Mouse (Mus musculus): ENCODE results near the gene Gm13040. TPM values are rescaled to one million over a fixed set of nuclear protein-coding genes. Genes with fewer than 3 reads are reported as not detected.
"Not testable (repeated sequence)": the region's sequence is repeated elsewhere in the genome, so short reads cannot be mapped to it uniquely, and the experiment has no call there.

Gm13040 gene
- not detected in 2 replicates for polyA plus RNA-seq (2015; fragmentation: Nextera tagmentation; extraction: Ambion mirVana)

GRCm38 (mm10) chr4:143535654-143536053 lies at the start of gene Gm13040:
Gm13040 (plus strand) TSS chr4:143535954.
- H3K9me3 ChIP-seq; H3K36me3 ChIP-seq; H3K4me1 ChIP-seq; H3K27ac ChIP-seq (replicated peaks); H3K4me3 ChIP-seq; H3K9ac ChIP-seq; ATAC-seq (ENCODE audit: extremely low read depth, insufficient number of reproducible peaks, low FRiP score, low TSS enrichment); H3K4me2 ChIP-seq; H3K27me3 ChIP-seq (replicated peaks): not testable (repeated sequence)
- no CpG with 5 or more reads among the region's 3 CpGs for WGBS

GRCm38 (mm10) chr4:143511043-143511442 lies 24.7 kb upstream of the Gm13040 start, which contains the start of gene Gm13043:
Gm13043 (plus strand) TSS chr4:143511343.
- no peak for ATAC-seq (ENCODE audit: extremely low read depth, insufficient number of reproducible peaks, low FRiP score, low TSS enrichment)
- no peaks in the 10 kb centered on the region for H3K36me3 ChIP-seq

GRCm38 (mm10) chr4:143551400-143551799 lies 15.6 kb downstream of the Gm13040 start, which contains the start of the genes BC080695 and Gm13057:
BC080695 (plus strand) TSS chr4:143551700.
Gm13057 (plus strand) TSS chr4:143551709.
- H3K27ac ChIP-seq (replicated peaks); H3K9ac ChIP-seq; ATAC-seq (ENCODE audit: extremely low read depth, insufficient number of reproducible peaks, low FRiP score, low TSS enrichment); H3K4me2 ChIP-seq; H3K4me1 ChIP-seq; H3K36me3 ChIP-seq; H3K9me3 ChIP-seq; H3K4me3 ChIP-seq; H3K27me3 ChIP-seq (replicated peaks): not testable (repeated sequence)
- no CpG with 5 or more reads among the region's 3 CpGs for WGBS

More at GRCm38 (mm10) chr4:143511043-143511442, 24.7 kb upstream of the Gm13040 start, which contains the start of gene Gm13043:
- 70% methylated on average over 3 of the region's 3 CpGs for WGBS
- no peaks in the 10 kb centered on the region for H3K4me1 ChIP-seq
- H3K27me3 ChIP-seq (replicated peaks), result no peaks in the 10 kb centered on the region
- no peak within 1 kb of the TSS for H3K4me2 ChIP-seq
- 0 out of 2 replicates have a peak, but pooled peaks cover 3% of the 10 kb centered on the region for H3K9me3 ChIP-seq
- H3K4me3 ChIP-seq, result no peak within 1 kb of the TSS
- H3K9ac ChIP-seq, result no peak within 1 kb of the TSS
- no peak within 1 kb of the TSS for H3K27ac ChIP-seq (replicated peaks)

Other genes with a start within 250 kb of the Gm13040 start
- gene Pdpn, start 236.4 kb upstream of the Gm13040 start, polyA plus RNA-seq (2015; fragmentation: Nextera tagmentation; extraction: Ambion mirVana), result 25.4 and 28.0 TPM in 2 replicates
- 0.17 and 0.40 TPM in 2 replicates for gene Lrrc38, start 186.2 kb upstream of the Gm13040 start, polyA plus RNA-seq (2015; fragmentation: Nextera tagmentation; extraction: Ambion mirVana)
- not detected in 2 replicates for gene Pramel1, start 141.5 kb upstream of the Gm13040 start, polyA plus RNA-seq (2015; fragmentation: Nextera tagmentation; extraction: Ambion mirVana)
- gene Pramef8, start 123.5 kb upstream of the Gm13040 start, polyA plus RNA-seq (2015; fragmentation: Nextera tagmentation; extraction: Ambion mirVana), result 11.0 and 13.2 TPM in 2 replicates
- not detected in 2 replicates for gene Oog4, start 85.6 kb upstream of the Gm13040 start, polyA plus RNA-seq (2015; fragmentation: Nextera tagmentation; extraction: Ambion mirVana)
- gene Gm13043, start 24.6 kb upstream of the Gm13040 start, polyA plus RNA-seq (2015; fragmentation: Nextera tagmentation; extraction: Ambion mirVana), result not detected in 2 replicates
- gene BC080695, start 15.7 kb downstream of the Gm13040 start, polyA plus RNA-seq (2015; fragmentation: Nextera tagmentation; extraction: Ambion mirVana), result not detected in 2 replicates
- not detected in 2 replicates for gene Gm13057, start 15.8 kb downstream of the Gm13040 start, polyA plus RNA-seq (2015; fragmentation: Nextera tagmentation; extraction: Ambion mirVana)
- gene Gm13083, start 79.0 kb downstream of the Gm13040 start, polyA plus RNA-seq (2015; fragmentation: Nextera tagmentation; extraction: Ambion mirVana), result not detected in 2 replicates
- gene Gm13088, start 121.3 kb downstream of the Gm13040 start, polyA plus RNA-seq (2015; fragmentation: Nextera tagmentation; extraction: Ambion mirVana), result not detected in 2 replicates
- not detected in 2 replicates for gene Gm13089, start 166.8 kb downstream of the Gm13040 start, polyA plus RNA-seq (2015; fragmentation: Nextera tagmentation; extraction: Ambion mirVana)
- not detected in 2 replicates for gene Gm13078, start 183.5 kb downstream of the Gm13040 start, polyA plus RNA-seq (2015; fragmentation: Nextera tagmentation; extraction: Ambion mirVana)

Measured in heart, embryonic 13.5 days (tissue).